Mouse (Mus musculus) midbrain, embryonic 14.5 days (tissue): Measurements from ENCODE around the gene Jmjd1c. TPM values are rescaled to one million over a fixed set of nuclear protein-coding genes. Genes with fewer than 3 reads are reported as not detected.

Source experiments
- ATAC-seq: fragments of 200-750 bp; cut with Nextera tagmentation; 2 replicates; pipeline ENCODE4 v1.8.0; 2017; ENCODE audit warnings: moderate number of reproducible peaks, moderate library complexity; ENCODE audit not compliant: low FRiP score, low TSS enrichment
- DNase-seq: peaks from one replicate; pipeline ENCODE4 v3.0.0-alpha.2; 2015
- H3K27ac ChIP-seq: fragments of 300-500 bp; sonication (generic); replicated peaks from 2 replicates; pipeline ENCODE4 v1.5.1; 2014; ENCODE audit warnings: mild to moderate bottlenecking, low read depth, low read length, moderate library complexity
- H3K27me3 ChIP-seq: fragments of 300-500 bp; sonication (generic); 2 replicates; pipeline ENCODE4 v1.6.1; 2014; ENCODE audit warnings: low read length, control low read depth, mixed read lengths; ENCODE audit not compliant: control insufficient read depth, insufficient read depth
- H3K36me3 ChIP-seq: fragments of 300-500 bp; sonication (generic); 2 replicates; pipeline ENCODE4 v1.6.1; 2014; ENCODE audit warnings: low read length, control low read depth; ENCODE audit not compliant: control insufficient read depth, insufficient read depth
- H3K4me1 ChIP-seq: fragments of 300-500 bp; sonication (generic); 2 replicates; pipeline ENCODE4 v1.6.1; 2014; ENCODE audit warnings: mild to moderate bottlenecking, antibody characterized with exemption, low read length, control low read depth; ENCODE audit not compliant: control insufficient read depth, insufficient read depth
- H3K4me2 ChIP-seq: fragments of 300-500 bp; sonication (generic); 2 replicates; pipeline ENCODE4 v1.6.1; 2014; ENCODE audit warnings: mild to moderate bottlenecking, low read length, moderate library complexity
- H3K4me3 ChIP-seq: fragments of 300-500 bp; sonication (generic); replicated peaks from 2 replicates; pipeline ENCODE4 v1.5.1; 2014; ENCODE audit warnings: low read depth, low read length
- H3K9ac ChIP-seq: fragments of 300-500 bp; sonication (generic); replicated peaks from 2 replicates; pipeline ENCODE4 v1.6.1; 2014; ENCODE audit warnings: mild to moderate bottlenecking, low read length, moderate library complexity
- H3K9me3 ChIP-seq: fragments of 300-500 bp; sonication (generic); 2 replicates; pipeline ENCODE4 v1.6.1; 2016; ENCODE audit warnings: low read length, control low read depth, mixed read lengths; ENCODE audit not compliant: control insufficient read depth
- WGBS: fragments of 180-500 bp; shearing (Covaris S2); extraction: QIAGEN DNeasy Blood & Tissue Kit; methylation state at CpG from one replicate; pipeline ENCODE4 v1.1.7; 2014; 5-methylcytosine and 5-hydroxymethylcytosine counted together
- polyA plus RNA-seq: library from polyadenylated mRNA; unstranded; fragments of >200 nt; fragmentation: Nextera tagmentation; extraction: Ambion mirVana; gene quantifications from 2 replicates; pipeline ENCODE4 v1.2.1, GENCODE M21; 2014

Gene Jmjd1c
- polyA plus RNA-seq, 1 experiment from 2014 or later, result 54.4 TPM

DNA sequence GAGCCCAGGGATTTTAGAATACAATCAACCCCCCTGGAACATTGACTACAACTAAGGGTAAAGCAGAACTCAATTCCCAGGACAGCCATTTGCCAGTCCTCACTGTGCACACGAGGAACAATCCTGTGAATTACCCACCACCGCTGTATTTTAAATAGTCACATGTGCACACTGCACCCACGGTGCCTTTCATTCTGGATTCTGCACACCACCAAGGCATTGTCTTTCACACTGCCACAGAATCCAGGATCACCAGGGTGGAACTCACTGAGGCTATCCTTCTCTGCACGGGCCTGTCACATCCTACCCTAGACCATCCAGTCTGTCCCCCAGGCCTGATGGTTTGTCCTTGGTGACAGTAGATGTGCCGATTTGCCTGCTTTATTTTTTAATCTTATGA, 30.0 kb upstream of the Jmjd1c start:
- Histone ChIP-seq H3K4me3 (no peak overlapping the region), H3K9me3 (0 out of 2 replicates have a peak, but pooled peaks cover 4% of the 10 kb centered on the region), H3K9ac (no peak overlapping the region), H3K27me3 (no peaks in the 10 kb centered on the region), H3K4me2 (no peak overlapping the region), H3K27ac (peak overlapping the region; percentile 74), H3K36me3 (no peaks in the 10 kb centered on the region), H3K4me1 (peaks cover 21% of the 10 kb centered on the region)
- DNase-seq (no peak), ATAC-seq (peak; percentile 46; the same call in 1 of the 2 replicates)
- WGBS, result 14% methylated on average over 5 of the region's 5 CpGs

DNA sequence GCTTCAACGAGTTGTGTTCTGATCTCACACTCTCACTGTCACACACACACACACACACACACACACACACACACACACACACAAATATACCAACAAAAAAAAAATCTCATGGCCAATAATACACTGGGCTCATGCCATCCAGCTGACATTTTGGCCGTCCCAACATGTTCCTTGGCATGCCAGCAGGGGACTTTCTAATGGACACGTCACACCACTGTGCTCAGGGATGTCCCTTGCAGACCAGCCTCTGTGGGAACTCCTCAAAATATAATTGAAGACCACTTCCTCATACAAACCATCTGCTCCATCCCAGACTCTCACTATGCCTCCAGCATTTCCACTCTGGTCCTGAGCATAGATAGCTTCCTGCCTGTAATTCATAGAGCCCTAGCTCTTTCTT, 29.5 kb upstream of the Jmjd1c start:
- peaks cover 16% of the 10 kb centered on the region for H3K4me1 ChIP-seq
- H3K4me3 ChIP-seq, result no peak overlapping the region
- H3K36me3 ChIP-seq, result no peaks in the 10 kb centered on the region
- no peak overlapping the region for H3K4me2 ChIP-seq
- H3K27me3 ChIP-seq, result no peaks in the 10 kb centered on the region
- DNase-seq (no peak), ATAC-seq (no peak)
- 0 out of 2 replicates have a peak, but pooled peaks cover 4% of the 10 kb centered on the region for H3K9me3 ChIP-seq
- WGBS, result 54% methylated on average over 3 of the region's 3 CpGs
- peak overlapping the region; percentile 74 for H3K27ac ChIP-seq
- no peak overlapping the region for H3K9ac ChIP-seq

- ATAC-seq, result no peak
Observed at GRCm38 (mm10) chr10:67069013-67069412, 26.9 kb upstream of the Jmjd1c start.

DNA sequence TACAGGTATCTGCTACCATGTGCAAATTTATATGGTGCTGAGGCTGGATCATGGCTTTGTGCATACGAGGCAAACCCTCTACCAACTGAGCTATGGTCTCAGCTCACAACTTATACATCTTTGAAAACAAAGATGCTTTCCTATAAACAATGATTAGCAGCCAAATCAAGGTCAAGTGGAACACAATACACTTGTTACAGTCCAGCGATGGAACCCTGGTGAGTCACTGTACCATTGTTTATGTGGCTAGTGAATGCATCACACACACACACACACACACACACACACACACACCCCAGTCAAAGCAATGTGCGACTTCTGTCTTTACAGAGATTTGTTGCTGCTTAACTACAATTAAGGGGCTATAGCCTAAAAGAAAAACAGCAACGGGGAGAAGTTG, 24.5 kb upstream of the Jmjd1c start:
- Histone ChIP-seq H3K4me1 (no peaks in the 10 kb centered on the region; the same call in 1 of the 2 replicates), H3K9ac (no peak overlapping the region), H3K4me2 (no peak overlapping the region), H3K9me3 (0 out of 2 replicates have a peak, but pooled peaks cover 4% of the 10 kb centered on the region), H3K4me3 (no peak overlapping the region), H3K36me3 (no peaks in the 10 kb centered on the region), H3K27me3 (no peaks in the 10 kb centered on the region), H3K27ac (no peak overlapping the region)
- DNase-seq (no peak), ATAC-seq (no peak)
- WGBS, result 86% methylated on average over 4 of the region's 4 CpGs

More at GRCm38 (mm10) chr10:67069013-67069412, 26.9 kb upstream of the Jmjd1c start:
- DNase-seq, result no peak
- Histone ChIP-seq H3K4me2 (no peak overlapping the region), H3K9me3 (0 out of 2 replicates have a peak, but pooled peaks cover 4% of the 10 kb centered on the region), H3K4me3 (no peak overlapping the region), H3K27ac (no peak overlapping the region), H3K9ac (no peak overlapping the region), H3K36me3 (no peaks in the 10 kb centered on the region), H3K4me1 (peaks cover 9% of the 10 kb centered on the region), H3K27me3 (no peaks in the 10 kb centered on the region)
- WGBS, result 94% methylated on average over 10 of the region's 10 CpGs

- Histone ChIP-seq H3K36me3 (no peaks in the 10 kb centered on the region), H3K4me1 (peaks cover 4% of the 10 kb centered on the region), H3K27ac (no peak overlapping the region), H3K4me3 (no peak overlapping the region), H3K27me3 (no peaks in the 10 kb centered on the region), H3K9ac (no peak overlapping the region), H3K9me3 (0 out of 2 replicates have a peak, but pooled peaks cover 4% of the 10 kb centered on the region), H3K4me2 (no peak overlapping the region)
- DNase-seq, result no peak
- WGBS, result 92% methylated on average over 5 of the region's 5 CpGs
- no peak for ATAC-seq
Observed at GRCm38 (mm10) chr10:67071884-67072283, 24.0 kb upstream of the Jmjd1c start.

DNA sequence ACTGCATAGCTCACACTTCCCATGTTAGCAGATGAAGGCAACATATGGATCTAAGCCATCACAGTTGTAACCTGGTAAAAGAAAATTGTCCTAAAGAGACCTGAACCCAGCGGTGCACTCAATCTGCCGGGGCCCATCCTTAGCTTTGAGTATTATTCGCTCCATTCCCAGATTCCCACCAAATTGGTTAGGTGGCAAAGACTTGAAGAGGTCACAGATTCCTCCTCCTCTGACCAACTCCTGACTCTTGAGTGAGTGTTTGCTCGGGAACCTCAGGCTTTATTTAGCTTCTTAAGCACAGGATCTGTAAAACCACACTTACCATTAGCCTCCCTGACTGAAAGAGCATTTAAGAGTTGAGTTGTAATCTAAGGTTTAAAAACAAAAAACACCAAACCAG, 23.3 kb upstream of the Jmjd1c start:
- Histone ChIP-seq H3K4me3 (no peak overlapping the region), H3K4me1 (peaks cover 4% of the 10 kb centered on the region), H3K4me2 (no peak overlapping the region), H3K36me3 (no peaks in the 10 kb centered on the region), H3K9me3 (0 out of 2 replicates have a peak, but pooled peaks cover 4% of the 10 kb centered on the region), H3K27me3 (no peaks in the 10 kb centered on the region), H3K9ac (no peak overlapping the region), H3K27ac (no peak overlapping the region)
- no peak for ATAC-seq
- 93% methylated on average over 4 of the region's 4 CpGs for WGBS
- no peak for DNase-seq

- Histone ChIP-seq H3K4me2 (no peak overlapping the region), H3K36me3 (no peaks in the 10 kb centered on the region), H3K9ac (no peak overlapping the region), H3K4me3 (no peak overlapping the region), H3K4me1 (peaks cover 4% of the 10 kb centered on the region), H3K9me3 (0 out of 2 replicates have a peak, but pooled peaks cover 4% of the 10 kb centered on the region), H3K27ac (no peak overlapping the region), H3K27me3 (no peaks in the 10 kb centered on the region)
- 98% methylated on average over 8 of the region's 8 CpGs for WGBS
- DNase-seq, result no peak
- ATAC-seq, result no peak
Observed at GRCm38 (mm10) chr10:67073577-67073976, 22.3 kb upstream of the Jmjd1c start.

GRCm38 (mm10) chr10:67075931-67076878, 19.7 kb upstream of the Jmjd1c start:
- no peaks in the 10 kb centered on the region for H3K36me3 ChIP-seq
- 56% methylated on average over 21 of the region's 21 CpGs for WGBS
- H3K4me2 ChIP-seq, result no peak overlapping the region
- peaks cover 4% of the 10 kb centered on the region for H3K4me1 ChIP-seq
- H3K27me3 ChIP-seq, result no peaks in the 10 kb centered on the region
- no peak for ATAC-seq
- H3K4me3 ChIP-seq, result no peak overlapping the region
- H3K9me3 ChIP-seq, result no peaks in the 10 kb centered on the region
- no peak for DNase-seq
- no peak overlapping the region for H3K27ac ChIP-seq
- no peak overlapping the region for H3K9ac ChIP-seq
